Mouse (Mus musculus) lung, postnatal 36 days (tissue): ENCODE measurements at regions not wholly inside any gene's neighbourhood (a gene's known extent, or its start where the extent isn't known, plus 50 kb on each side); places are given as distances from the start of the nearest gene placed in this dataset.
"Not testable (repeated sequence)": the region's sequence is repeated elsewhere in the genome, so short reads cannot be mapped to it uniquely, and the experiment has no call there.

ENCODE experiments used
- DNase-seq: peaks from one replicate; pipeline ENCODE4 v3.0.0; 2022; ENCODE audit warnings: mixed read lengths

DNA sequence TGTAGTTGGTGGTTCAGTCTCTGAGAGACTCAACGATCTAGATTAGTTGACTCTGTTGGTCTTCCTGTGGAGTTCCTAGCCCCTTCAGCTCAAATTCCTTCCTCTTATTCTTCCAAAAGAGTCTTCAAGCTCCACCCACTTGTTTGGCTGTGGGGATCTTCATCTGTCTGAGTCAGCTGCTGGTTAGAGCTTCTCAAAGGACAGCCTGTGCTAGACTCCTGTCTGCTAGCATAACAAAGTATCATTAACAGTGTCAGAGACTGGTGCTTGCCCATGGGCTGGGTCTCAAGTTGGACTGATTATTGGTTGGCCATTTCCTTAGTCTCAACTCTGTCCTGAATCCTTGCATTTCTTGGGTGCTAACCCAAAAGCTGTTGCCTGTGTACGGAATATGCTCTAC is 429.7 kb upstream of the Dab2 start:
- peak; percentile 8 for DNase-seq

GRCm38 (mm10) chr15:5872042-5872441 is 427.5 kb upstream of the Dab2 start:
- peak; percentile 16 for DNase-seq

DNA sequence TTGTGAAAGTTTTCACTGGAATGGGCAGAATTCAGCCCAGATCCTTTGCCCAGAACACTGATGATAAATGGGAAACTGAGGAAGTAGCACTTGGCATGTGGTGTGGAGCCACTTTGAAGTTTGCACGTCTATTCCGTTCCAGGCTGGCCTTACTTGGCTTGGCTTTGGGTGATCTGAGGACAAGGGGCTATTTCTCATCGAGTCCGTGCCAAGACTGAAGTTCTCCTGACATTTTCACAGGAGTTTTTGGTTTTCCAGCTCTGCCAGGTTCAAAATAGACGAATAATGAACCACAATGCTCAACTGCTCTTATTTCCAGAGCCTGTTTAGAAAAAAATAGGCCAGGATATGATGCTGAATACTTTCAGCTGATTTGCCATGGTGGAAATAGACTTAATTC is 421.8 kb upstream of the Dab2 start:
- peak; percentile 16 for DNase-seq

DNA sequence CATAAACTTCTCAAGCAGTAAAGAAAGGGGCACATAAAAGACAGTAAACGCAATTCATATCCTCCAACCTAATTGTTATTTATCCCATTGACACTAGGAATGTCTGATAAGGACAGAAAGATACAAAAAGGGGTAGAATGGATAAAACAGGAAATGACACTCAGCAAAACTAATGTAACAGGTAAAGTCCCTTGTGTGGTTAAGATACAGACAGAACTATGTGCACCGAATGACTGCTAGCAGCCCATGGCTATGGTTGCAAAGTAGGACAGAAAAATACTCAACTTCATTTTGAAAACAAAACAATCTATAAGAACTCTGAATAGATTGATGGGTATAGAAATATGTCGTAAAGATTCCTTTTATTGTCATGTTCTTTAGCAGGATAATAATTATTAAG is 408.4 kb upstream of the Dab2 start:
- no peak for DNase-seq

GRCm38 (mm10) chr15:5892034-5892433 is 407.6 kb upstream of the Dab2 start:
- no peak for DNase-seq

DNA sequence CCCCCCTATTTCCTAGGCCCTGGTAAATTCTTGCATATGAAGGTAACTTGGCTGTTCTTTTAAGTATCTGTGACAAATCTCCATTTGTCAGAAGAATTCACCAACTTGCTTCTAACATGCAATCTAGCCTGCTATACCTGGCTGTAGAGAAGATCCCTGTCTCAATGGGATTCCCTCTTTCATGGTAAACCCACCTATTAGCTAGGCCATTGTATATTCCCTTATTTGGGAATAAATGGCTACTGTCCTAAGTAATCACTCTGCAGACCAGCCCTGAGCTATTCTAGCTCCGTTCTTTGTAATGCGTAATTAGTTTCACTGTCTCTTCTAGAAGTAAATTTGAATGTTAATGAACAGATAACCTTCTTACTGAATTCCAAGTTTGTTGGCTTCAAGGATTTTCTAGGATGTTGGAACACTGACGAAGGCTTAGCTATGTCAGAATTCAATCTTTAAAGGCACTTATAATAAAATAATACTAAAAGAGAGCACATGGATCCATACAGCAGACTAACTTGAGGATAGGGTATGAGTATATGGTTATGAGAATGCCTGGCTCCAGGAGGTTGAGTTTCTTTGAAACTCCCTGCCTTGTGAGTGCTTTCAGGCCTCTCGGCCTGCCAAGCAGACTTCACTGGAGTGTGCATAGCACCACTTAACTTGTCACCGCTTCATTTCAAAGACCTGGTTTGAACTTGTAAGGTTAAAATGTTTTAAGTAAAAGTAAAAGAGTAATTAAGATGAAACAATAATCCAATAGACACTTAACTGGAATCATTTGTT is 403.7 kb upstream of the Dab2 start:
- not testable (repeated sequence) for DNase-seq

DNA sequence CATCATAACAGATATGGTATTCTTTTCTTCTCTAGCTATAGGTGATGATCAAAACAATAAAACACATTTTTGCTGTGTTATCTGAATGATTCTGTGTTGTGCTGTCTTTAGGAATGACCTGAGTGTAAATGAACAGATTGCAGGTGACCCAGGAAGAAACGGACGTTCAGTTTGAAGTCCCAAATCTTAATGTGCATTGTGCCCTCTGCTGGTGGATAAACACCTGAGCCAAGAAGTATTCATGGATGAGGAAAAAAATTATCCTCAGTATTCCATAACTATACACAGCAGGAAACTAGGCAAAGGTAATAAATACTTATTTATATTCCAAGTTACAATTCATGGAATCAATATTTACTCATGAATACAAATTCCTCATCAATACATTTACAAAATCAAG is 384.3 kb upstream of the Dab2 start:
- peak; percentile 61 for DNase-seq

GRCm38 (mm10) chr15:5920058-5920457 is 379.5 kb upstream of the Dab2 start:
- DNase-seq = no peak

DNA sequence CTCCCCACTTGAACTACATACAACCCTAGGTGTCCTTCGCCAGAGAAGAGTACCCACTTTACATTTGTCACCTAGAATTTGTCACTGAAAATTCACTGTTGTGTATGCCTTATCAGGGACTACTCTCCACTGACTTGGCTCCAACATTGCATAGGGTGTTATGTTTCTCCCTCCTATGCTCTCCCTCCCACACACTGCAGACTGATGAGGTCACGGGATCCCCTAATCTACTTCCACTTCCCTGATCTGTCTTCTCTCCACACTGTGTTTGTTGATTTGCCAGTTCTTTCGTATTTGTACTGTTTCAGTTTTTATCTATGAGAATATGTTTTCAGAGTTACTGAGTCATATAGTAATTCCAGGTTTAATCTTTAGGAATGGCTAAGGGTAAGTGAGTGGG is 371.8 kb upstream of the Dab2 start:
- DNase-seq = peak; percentile 26

DNA sequence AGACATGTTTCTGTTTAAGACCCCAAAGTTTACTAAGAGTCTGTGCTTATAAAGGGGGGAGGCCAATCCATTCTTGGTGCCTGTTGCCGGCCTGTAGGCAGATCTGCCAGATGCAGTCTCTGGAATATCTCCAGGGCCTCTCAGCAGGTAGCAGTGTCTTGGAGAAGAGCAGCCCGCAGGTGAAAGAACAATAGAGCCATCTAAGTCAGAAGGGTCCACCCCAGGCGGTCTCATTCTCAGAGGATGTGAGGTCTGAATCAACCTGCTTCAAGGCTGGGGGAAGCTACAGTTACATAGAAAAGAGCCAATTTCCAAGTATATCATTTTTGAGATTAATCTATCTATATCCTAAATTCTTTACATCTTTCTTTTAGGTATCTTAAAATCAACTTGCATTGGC is 366.0 kb upstream of the Dab2 start:
- no peak for DNase-seq

DNA sequence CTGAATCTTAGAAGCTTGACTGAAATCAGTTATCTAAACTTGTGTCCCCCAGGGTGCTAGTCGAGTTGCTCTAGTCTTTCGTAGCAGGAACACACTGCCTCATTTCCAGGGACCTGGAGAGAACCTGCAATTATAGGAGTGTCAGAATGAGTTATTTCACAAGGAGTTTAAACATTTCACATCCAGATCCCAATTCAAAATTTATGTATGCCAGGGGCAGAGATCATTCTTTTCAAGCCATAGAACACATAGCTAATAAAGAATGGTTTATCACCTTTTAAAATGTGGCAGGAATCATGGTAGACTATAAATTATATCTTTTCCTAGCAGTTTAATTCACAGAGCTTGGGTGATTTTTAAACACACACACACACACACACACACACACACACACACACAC is 358.6 kb upstream of the Dab2 start:
- no peak for DNase-seq

GRCm38 (mm10) chr15:5946650-5947049 is 352.9 kb upstream of the Dab2 start:
- no peak for DNase-seq

DNA sequence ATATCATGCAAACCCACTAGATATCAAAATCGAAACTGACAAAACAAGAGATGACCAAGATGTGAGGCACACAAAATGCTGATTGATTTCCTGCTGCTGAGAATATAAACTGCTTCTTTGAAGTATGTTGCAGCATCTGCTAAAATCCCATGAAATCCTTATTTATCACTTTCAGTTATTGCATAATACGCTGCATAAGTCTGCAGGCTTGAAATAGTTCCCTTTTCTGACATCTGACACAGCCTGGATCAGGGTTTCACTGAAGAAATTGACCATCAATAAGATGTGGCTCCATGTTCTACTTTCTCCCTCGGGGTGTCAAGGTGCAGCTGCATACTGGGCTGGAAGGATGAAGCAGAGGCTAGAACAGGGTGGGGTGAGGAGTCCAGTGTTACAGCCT is 348.7 kb upstream of the Dab2 start:
- no peak for DNase-seq

DNA sequence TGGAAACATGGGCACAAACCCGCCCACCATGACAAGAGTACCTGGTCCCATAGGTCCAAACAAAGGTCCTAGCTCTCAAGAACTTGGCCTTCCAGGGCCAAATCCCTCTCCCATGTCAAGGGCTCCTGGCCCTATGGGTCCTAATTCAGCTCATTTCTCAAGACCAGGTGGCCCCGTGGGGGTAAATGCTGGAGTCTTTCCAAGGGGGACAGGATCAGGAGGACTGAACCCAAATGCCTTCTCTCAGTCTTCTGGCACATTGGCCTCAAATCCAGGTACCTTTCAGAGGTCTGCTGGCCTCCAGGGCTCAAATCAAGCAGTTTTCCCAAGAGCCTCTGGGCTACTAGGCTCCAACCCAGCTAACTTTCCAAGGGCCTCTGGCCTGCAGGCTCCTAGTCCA is 347.9 kb upstream of the Dab2 start:
- not testable (repeated sequence) for DNase-seq

GRCm38 (mm10) chr15:5953106-5953505 is 346.5 kb upstream of the Dab2 start:
- peak; percentile 17 for DNase-seq

DNA sequence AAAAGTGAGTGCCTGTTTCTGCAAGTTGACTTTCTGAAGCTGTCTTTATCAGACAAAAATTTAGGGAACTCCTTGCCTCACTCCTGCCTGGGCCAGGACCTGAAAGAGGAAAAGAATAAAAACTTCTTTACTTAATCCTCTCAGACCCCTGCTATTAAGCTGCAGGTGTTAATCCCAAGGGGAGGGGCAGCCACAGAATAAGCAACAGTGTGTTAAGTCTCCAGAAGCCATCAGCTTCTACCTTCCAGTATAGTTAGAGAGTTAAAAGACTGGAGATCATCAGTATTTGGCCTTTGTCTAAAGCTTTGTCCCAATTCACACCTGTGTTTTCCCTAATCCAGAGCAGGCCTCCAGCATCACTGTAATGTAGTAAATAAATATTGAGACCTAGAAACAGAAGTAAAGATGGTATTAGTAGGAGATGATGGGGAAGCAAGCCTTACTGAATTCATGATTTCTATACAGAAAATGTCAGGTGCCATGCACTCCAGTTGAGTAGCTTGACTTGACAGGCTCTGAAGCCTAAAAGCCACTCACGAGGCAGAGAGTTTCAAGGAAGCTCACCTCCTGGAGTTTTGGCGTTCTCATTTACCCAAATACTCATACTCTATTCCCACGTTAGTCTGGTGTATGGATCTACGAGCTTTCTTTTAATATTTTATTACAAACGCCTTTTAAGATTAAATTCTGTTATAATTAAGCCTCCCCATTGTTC is 308.1 kb upstream of the Dab2 start:
- no peak for DNase-seq

- DNase-seq = not testable (repeated sequence)
Measured at GRCm38 (mm10) chr15:5992146-5992545, 307.4 kb upstream of the Dab2 start.

DNA sequence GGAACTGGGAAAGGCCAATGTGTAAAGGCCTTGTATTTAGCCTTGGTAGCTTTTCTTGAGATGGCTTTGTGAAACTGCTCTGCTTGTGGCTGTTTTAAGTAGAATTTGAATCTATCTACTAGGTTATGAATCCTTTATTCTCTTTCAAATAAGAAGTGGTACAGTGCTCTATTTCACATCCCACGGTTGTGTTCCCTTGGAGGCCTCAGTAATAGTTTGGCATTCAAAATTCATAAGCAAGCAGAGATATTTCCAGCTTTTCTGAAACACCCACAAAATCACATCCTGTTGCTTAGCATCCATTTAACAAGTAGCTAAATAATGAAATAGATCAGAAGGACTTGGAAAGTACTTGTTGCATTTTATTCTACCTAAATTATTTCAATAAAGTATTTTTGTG is 298.8 kb upstream of the Dab2 start:
- no peak for DNase-seq

DNA sequence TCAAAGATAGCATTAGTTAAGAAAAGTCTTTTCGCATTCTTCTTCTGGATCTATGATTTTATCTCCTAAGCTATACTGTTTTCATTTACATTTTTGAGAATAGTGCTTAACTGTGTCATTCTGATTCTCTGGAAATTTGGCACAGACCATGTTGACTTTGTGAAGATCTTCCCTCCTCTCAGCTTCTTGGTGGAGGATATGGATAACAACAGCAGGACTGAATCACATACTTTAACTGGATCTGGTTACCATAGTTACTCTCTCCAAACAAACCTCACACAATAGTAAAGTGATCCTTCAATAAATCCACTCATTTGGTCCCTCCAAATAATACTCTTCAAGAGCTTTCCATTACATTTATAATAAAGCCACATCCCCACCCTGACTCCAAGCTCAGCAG is 298.2 kb upstream of the Dab2 start:
- no peak for DNase-seq

DNA sequence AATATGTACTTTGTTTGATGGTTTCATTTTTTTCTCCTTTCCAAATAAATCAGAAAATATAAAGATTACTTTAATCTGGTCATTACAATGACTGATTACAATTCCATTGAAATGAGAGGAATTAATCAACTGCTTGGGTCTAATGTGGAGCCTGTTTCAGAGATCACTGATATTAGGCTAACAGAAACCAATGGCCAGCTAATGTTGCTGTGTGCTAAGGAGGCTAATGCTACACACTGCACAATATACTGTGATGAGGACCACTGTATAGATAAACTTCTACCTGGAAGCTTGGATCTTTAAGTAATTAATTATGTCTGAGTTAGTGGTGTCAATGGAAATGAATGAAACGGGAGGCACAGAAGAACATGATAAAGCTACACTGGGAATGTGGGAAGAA is 284.6 kb upstream of the Dab2 start:
- DNase-seq = no peak

DNA sequence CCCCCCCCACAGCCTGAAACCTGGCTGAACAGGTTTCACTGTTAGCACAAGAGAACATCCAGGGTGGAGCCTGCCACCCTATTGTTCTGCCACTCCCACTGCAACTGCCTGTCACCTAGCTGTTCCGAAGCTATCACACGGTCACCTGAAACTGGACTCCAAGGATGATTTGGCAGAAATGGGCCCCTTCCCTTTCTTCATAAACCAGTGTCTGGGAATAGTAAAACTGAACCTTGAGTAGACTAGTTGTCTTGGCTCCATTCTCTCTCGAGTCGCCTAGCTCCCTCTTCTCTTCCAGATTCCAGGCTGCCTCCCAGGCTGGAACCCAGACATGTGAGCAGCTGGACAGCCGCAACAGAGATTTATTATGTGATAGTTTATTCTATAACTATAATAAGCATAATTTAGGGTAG is 282.9 kb upstream of the Dab2 start:
- DNase-seq = no peak

- no peak for DNase-seq
Measured at GRCm38 (mm10) chr15:6025543-6025942, 274.0 kb upstream of the Dab2 start.

GRCm38 (mm10) chr15:6029214-6029613 is 270.4 kb upstream of the Dab2 start:
- no peak for DNase-seq

DNA sequence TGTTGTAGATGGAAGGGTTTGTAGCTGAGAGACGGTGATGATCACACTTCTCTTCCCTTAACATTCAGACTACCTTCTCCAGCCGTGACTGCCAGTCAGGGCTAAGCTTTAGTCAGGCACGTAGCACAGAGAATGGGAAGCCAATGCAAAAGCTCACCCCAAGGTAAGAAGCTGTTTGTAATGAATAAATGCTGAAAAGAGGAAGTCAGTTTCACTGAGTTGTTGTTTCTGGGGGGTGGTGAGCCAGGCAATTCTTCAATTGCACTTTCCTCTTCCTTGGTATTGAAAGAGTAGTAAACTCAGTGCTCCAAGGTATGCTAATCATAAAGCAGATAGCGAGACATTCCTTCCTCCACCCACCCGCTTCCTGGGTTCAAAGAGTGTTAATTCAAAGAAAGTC is 269.2 kb upstream of the Dab2 start:
- DNase-seq = no peak

DNA sequence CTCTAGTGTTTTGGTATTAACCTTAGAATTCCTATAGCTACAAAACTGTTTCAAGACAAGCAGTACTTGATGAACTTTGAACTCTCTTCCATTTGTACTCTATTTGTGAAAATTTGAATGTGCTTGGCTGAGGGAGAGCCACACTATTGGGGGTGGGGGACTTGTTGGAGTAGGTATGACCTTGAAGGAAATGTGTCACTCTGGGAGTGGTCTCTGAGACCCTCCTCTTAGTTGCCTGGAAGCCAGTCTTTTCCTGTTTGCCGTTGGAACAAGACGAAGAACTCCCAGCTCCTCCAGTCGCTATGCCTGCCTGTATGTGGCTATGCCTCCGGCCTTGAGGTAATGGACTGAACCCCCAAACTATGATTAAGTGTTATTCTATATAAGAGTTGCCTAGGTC is 265.4 kb upstream of the Dab2 start:
- no peak for DNase-seq
